Mouse (Mus musculus) olfactory bulb, adult 2 months (tissue): Measurements from ENCODE around the gene Lin28b.

ENCODE experiments used
- CTCF ChIP-seq: fragments of 200-500 bp; IDR thresholded peaks from 2 replicates; pipeline ENCODE4 v1.5.1; 2012; ENCODE audit warnings: low read depth, mild to moderate bottlenecking, low read length, moderate library complexity; ENCODE audit not compliant: insufficient read depth
- POLR2A ChIP-seq: fragments of 200-500 bp; IDR thresholded peaks from 2 replicates; pipeline ENCODE4 v1.6.1; 2012; ENCODE audit warnings: mild to moderate bottlenecking, low read depth, low read length, moderate library complexity; ENCODE audit not compliant: insufficient read depth

DNA sequence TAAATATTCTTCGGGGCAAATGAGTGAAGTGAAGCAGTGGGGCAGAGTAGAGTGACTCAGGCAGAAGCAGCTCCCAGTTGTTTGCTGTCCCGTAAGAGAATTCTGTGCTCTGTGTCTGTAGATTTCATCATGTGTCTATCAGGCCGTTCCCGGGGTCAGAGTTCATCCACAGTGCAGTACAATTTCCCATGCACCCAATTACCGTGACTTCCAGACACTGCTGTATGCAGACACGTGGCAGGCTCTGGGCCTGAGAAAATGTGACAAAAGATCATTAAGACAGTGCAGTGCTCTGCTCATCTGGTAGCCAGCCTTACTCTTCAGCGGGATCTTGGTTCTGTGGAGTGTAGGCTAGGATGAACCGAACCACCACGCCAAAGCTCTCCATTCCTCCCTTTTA lies 141.0 kb downstream of the Lin28b start:
- TF ChIP-seq POLR2A (no peak), CTCF (no peak)
